Mouse (Mus musculus): ENCODE measurements around the gene Mthfd1l. TPM values are rescaled to one million over a fixed set of nuclear protein-coding genes. Genes with fewer than 3 reads are reported as not detected.

Gene Mthfd1l
- polyA plus RNA-seq, 1 experiment from 2014 or later: 13.0 TPM

GRCm38 (mm10) chr10:4087563-4087962 lies 114.6 kb downstream of the Mthfd1l start:
- H3K9me3 ChIP-seq: no peaks in the 10 kb centered on the region
- no peak overlapping the region for H3K4me3 ChIP-seq
- H3K4me1 ChIP-seq: no peaks in the 10 kb centered on the region
- no peaks in the 10 kb centered on the region for H3K27me3 ChIP-seq (replicated peaks)
- no peak overlapping the region for H3K9ac ChIP-seq
- WGBS: 84% methylated on average over 3 of the region's 3 CpGs
- no peak overlapping the region for H3K27ac ChIP-seq (replicated peaks)
- H3K4me2 ChIP-seq: no peak overlapping the region
- H3K36me3 ChIP-seq: peaks cover 59% of the 10 kb centered on the region
- ATAC-seq (ENCODE audit: extremely low read depth, insufficient number of reproducible peaks, low FRiP score, low TSS enrichment): no peak

- H3K4me3 ChIP-seq: no peak overlapping the region
- no peaks in the 10 kb centered on the region for H3K4me1 ChIP-seq
- no peak overlapping the region for H3K9ac ChIP-seq
- H3K36me3 ChIP-seq: peaks cover 63% of the 10 kb centered on the region
- H3K27me3 ChIP-seq (replicated peaks): no peaks in the 10 kb centered on the region
- 76% methylated on average over 7 of the region's 7 CpGs for WGBS
- ATAC-seq (ENCODE audit: extremely low read depth, insufficient number of reproducible peaks, low FRiP score, low TSS enrichment): no peak
- H3K9me3 ChIP-seq: no peaks in the 10 kb centered on the region
- H3K27ac ChIP-seq (replicated peaks): no peak overlapping the region
- no peak overlapping the region for H3K4me2 ChIP-seq
Measured at GRCm38 (mm10) chr10:4088744-4089414, 116.0 kb downstream of the Mthfd1l start.

GRCm38 (mm10) chr10:4089885-4090284 lies 117.0 kb downstream of the Mthfd1l start:
- H3K9me3 ChIP-seq: no peaks in the 10 kb centered on the region
- no peak for ATAC-seq (ENCODE audit: extremely low read depth, insufficient number of reproducible peaks, low FRiP score, low TSS enrichment)
- WGBS: 91% methylated on average over 15 of the region's 15 CpGs
- peaks cover 59% of the 10 kb centered on the region for H3K36me3 ChIP-seq
- no peaks in the 10 kb centered on the region for H3K4me1 ChIP-seq
- no peak overlapping the region for H3K4me3 ChIP-seq
- no peak overlapping the region for H3K27ac ChIP-seq (replicated peaks)
- H3K9ac ChIP-seq: no peak overlapping the region
- no peak overlapping the region for H3K4me2 ChIP-seq
- no peaks in the 10 kb centered on the region for H3K27me3 ChIP-seq (replicated peaks)

GRCm38 (mm10) chr10:4092990-4093389 lies 120.1 kb downstream of the Mthfd1l start:
- Histone ChIP-seq H3K4me2 (no peak overlapping the region), H3K36me3 (peaks cover 57% of the 10 kb centered on the region), H3K27ac (replicated peaks) (no peak overlapping the region), H3K27me3 (replicated peaks) (no peaks in the 10 kb centered on the region), H3K9me3 (no peaks in the 10 kb centered on the region), H3K4me3 (no peak overlapping the region), H3K4me1 (peaks cover 8% of the 10 kb centered on the region; the same call in 1 of the 2 replicates), H3K9ac (no peak overlapping the region)
- WGBS: 87% methylated on average over 8 of the region's 8 CpGs
- ATAC-seq (ENCODE audit: extremely low read depth, insufficient number of reproducible peaks, low FRiP score, low TSS enrichment): no peak

GRCm38 (mm10) chr10:4094093-4094817 lies 121.3 kb downstream of the Mthfd1l start:
- Histone ChIP-seq H3K4me2 (no peak overlapping the region), H3K36me3 (peaks cover 51% of the 10 kb centered on the region), H3K4me1 (peaks cover 8% of the 10 kb centered on the region; the same call in 1 of the 2 replicates), H3K27me3 (replicated peaks) (no peaks in the 10 kb centered on the region), H3K9me3 (no peaks in the 10 kb centered on the region), H3K9ac (no peak overlapping the region), H3K27ac (replicated peaks) (no peak overlapping the region), H3K4me3 (no peak overlapping the region)
- WGBS: 91% methylated on average over 9 of the region's 9 CpGs
- ATAC-seq (ENCODE audit: extremely low read depth, insufficient number of reproducible peaks, low FRiP score, low TSS enrichment): no peak

GRCm38 (mm10) chr10:4096151-4096550 lies 123.2 kb downstream of the Mthfd1l start:
- Histone ChIP-seq H3K9me3 (no peaks in the 10 kb centered on the region), H3K4me3 (no peak overlapping the region), H3K4me2 (no peak overlapping the region), H3K27ac (replicated peaks) (peak overlapping the region; percentile 42), H3K9ac (no peak overlapping the region), H3K4me1 (peaks cover 8% of the 10 kb centered on the region; the same call in 1 of the 2 replicates), H3K36me3 (peaks cover 40% of the 10 kb centered on the region), H3K27me3 (replicated peaks) (no peaks in the 10 kb centered on the region)
- no peak for ATAC-seq (ENCODE audit: extremely low read depth, insufficient number of reproducible peaks, low FRiP score, low TSS enrichment)
- WGBS: 78% methylated on average over 5 of the region's 5 CpGs

- Histone ChIP-seq H3K4me3 (no peak overlapping the region), H3K4me2 (no peak overlapping the region), H3K9me3 (no peaks in the 10 kb centered on the region), H3K4me1 (peaks cover 8% of the 10 kb centered on the region; the same call in 1 of the 2 replicates), H3K9ac (no peak overlapping the region), H3K36me3 (peaks cover 22% of the 10 kb centered on the region), H3K27ac (replicated peaks) (no peak overlapping the region), H3K27me3 (replicated peaks) (no peaks in the 10 kb centered on the region)
- no peak for ATAC-seq (ENCODE audit: extremely low read depth, insufficient number of reproducible peaks, low FRiP score, low TSS enrichment)
- WGBS: 80% methylated on average over 6 of the region's 6 CpGs
Measured at GRCm38 (mm10) chr10:4100007-4100406, 127.1 kb downstream of the Mthfd1l start.

- peaks cover 6% of the 10 kb centered on the region for H3K36me3 ChIP-seq
- no peaks in the 10 kb centered on the region for H3K9me3 ChIP-seq
- no peak overlapping the region for H3K9ac ChIP-seq
- H3K4me1 ChIP-seq: peaks cover 36% of the 10 kb centered on the region
- no peaks in the 10 kb centered on the region for H3K27me3 ChIP-seq (replicated peaks)
- ATAC-seq (ENCODE audit: extremely low read depth, insufficient number of reproducible peaks, low FRiP score, low TSS enrichment): no peak
- H3K4me3 ChIP-seq: no peak overlapping the region
- H3K4me2 ChIP-seq: no peak overlapping the region
- 47% methylated on average over 10 of the region's 10 CpGs for WGBS
- H3K27ac ChIP-seq (replicated peaks): peak overlapping the region; percentile 81
Measured at GRCm38 (mm10) chr10:4105676-4106528, 133.0 kb downstream of the Mthfd1l start.

GRCm38 (mm10) chr10:4107661-4108338 lies 134.9 kb downstream of the Mthfd1l start:
- H3K4me2 ChIP-seq: peak overlapping the region; percentile 14; the same call in 1 of the 2 replicates
- peaks cover 55% of the 10 kb centered on the region for H3K4me1 ChIP-seq
- H3K27me3 ChIP-seq (replicated peaks): no peaks in the 10 kb centered on the region
- ATAC-seq (ENCODE audit: extremely low read depth, insufficient number of reproducible peaks, low FRiP score, low TSS enrichment): peak; percentile 72
- 12% methylated on average over 7 of the region's 7 CpGs for WGBS
- peak overlapping the region; percentile 24; the same call in 1 of the 2 replicates for H3K9ac ChIP-seq
- peaks cover 4% of the 10 kb centered on the region; the same call in 1 of the 2 replicates for H3K36me3 ChIP-seq
- H3K27ac ChIP-seq (replicated peaks): peak overlapping the region; percentile 81
- no peaks in the 10 kb centered on the region for H3K9me3 ChIP-seq
- H3K4me3 ChIP-seq: no peak overlapping the region

- Histone ChIP-seq H3K27ac (replicated peaks) (peak overlapping the region; percentile 81), H3K9ac (no peak overlapping the region), H3K9me3 (no peaks in the 10 kb centered on the region), H3K27me3 (replicated peaks) (no peaks in the 10 kb centered on the region), H3K4me2 (no peak overlapping the region), H3K4me1 (peaks cover 61% of the 10 kb centered on the region), H3K36me3 (peaks cover 4% of the 10 kb centered on the region; the same call in 1 of the 2 replicates), H3K4me3 (no peak overlapping the region)
- 68% methylated on average over 9 of the region's 9 CpGs for WGBS
- no peak for ATAC-seq (ENCODE audit: extremely low read depth, insufficient number of reproducible peaks, low FRiP score, low TSS enrichment)
Measured at GRCm38 (mm10) chr10:4108462-4108861, 135.5 kb downstream of the Mthfd1l start.

All from heart, embryonic 13.5 days (tissue).